Mouse (Mus musculus): Measurements from ENCODE around the gene Pex11g. TPM values are rescaled to one million over a fixed set of nuclear protein-coding genes. Genes with fewer than 3 reads are reported as not detected.
A peak's percentile ranks its signal among the peaks of the same experiment; 100 is the strongest.

The Pex11g gene
- polyA plus RNA-seq, 1 experiment from 2014 or later: 4.0 TPM

GRCm38 (mm10) chr8:3498583-3498982 is 31.1 kb upstream of the Pex11g start:
- no peak for ATAC-seq (ENCODE audit: low FRiP score)
- H3K36me3 ChIP-seq: peaks cover 39% of the 10 kb centered on the region
- WGBS: 97% methylated on average over 3 of the region's 3 CpGs

GRCm38 (mm10) chr8:3496428-3496748 is 28.9 kb upstream of the Pex11g start:
- H3K27me3 ChIP-seq (replicated peaks): no peaks in the 10 kb centered on the region
- H3K9ac ChIP-seq (replicated peaks): no peak overlapping the region
- no peaks in the 10 kb centered on the region for H3K9me3 ChIP-seq (replicated peaks)
- peaks cover 49% of the 10 kb centered on the region for H3K4me1 ChIP-seq
- H3K4me3 ChIP-seq (replicated peaks): no peak overlapping the region
- 94% methylated on average over 15 of the region's 15 CpGs for WGBS
- no peak overlapping the region for H3K4me2 ChIP-seq
- ATAC-seq (ENCODE audit: low FRiP score): no peak
- H3K27ac ChIP-seq (replicated peaks): no peak overlapping the region
- H3K36me3 ChIP-seq: peaks cover 39% of the 10 kb centered on the region

More at GRCm38 (mm10) chr8:3498583-3498982, 31.1 kb upstream of the Pex11g start:
- Histone ChIP-seq H3K4me1 (peaks cover 59% of the 10 kb centered on the region), H3K27ac (replicated peaks) (no peak overlapping the region), H3K9ac (replicated peaks) (no peak overlapping the region), H3K9me3 (replicated peaks) (no peaks in the 10 kb centered on the region), H3K27me3 (replicated peaks) (no peaks in the 10 kb centered on the region), H3K4me3 (replicated peaks) (no peak overlapping the region), H3K4me2 (no peak overlapping the region)

- Histone ChIP-seq H3K4me2 (no peak overlapping the region), H3K4me3 (replicated peaks) (no peak overlapping the region), H3K9ac (replicated peaks) (no peak overlapping the region), H3K36me3 (peaks cover 39% of the 10 kb centered on the region), H3K27me3 (replicated peaks) (no peaks in the 10 kb centered on the region), H3K4me1 (peaks cover 43% of the 10 kb centered on the region), H3K9me3 (replicated peaks) (no peaks in the 10 kb centered on the region), H3K27ac (replicated peaks) (no peak overlapping the region)
- WGBS: 97% methylated on average over 44 of the region's 44 CpGs
- no peak for ATAC-seq (ENCODE audit: low FRiP score)
These were observed 28.3 kb upstream of the Pex11g start for GRCm38 (mm10) chr8:3495578-3496427.

- Histone ChIP-seq H3K36me3 (peaks cover 39% of the 10 kb centered on the region), H3K9ac (replicated peaks) (peak overlapping the region; percentile 99), H3K27ac (replicated peaks) (peak overlapping the region; percentile 89), H3K9me3 (replicated peaks) (no peaks in the 10 kb centered on the region), H3K27me3 (replicated peaks) (no peaks in the 10 kb centered on the region), H3K4me1 (peaks cover 35% of the 10 kb centered on the region), H3K4me3 (replicated peaks) (peak overlapping the region; percentile 78), H3K4me2 (peak overlapping the region; percentile 65)
- no peak for ATAC-seq (ENCODE audit: low FRiP score)
- 39% methylated on average over 6 of the region's 6 CpGs for WGBS
These were observed 26.3 kb upstream of the Pex11g start for GRCm38 (mm10) chr8:3493845-3494208.

GRCm38 (mm10) chr8:3492901-3493844 is 25.7 kb upstream of the Pex11g start, which contains the start of gene Zfp358:
Zfp358 (plus strand) TSS chr8:3493138.
- H3K4me1 ChIP-seq: peaks cover 33% of the 10 kb centered on the region
- peak; percentile 91 for ATAC-seq (ENCODE audit: low FRiP score)
- no peaks in the 10 kb centered on the region for H3K27me3 ChIP-seq (replicated peaks)
- H3K4me2 ChIP-seq: peak within 1 kb of the TSS; percentile 65
- H3K9me3 ChIP-seq (replicated peaks): no peaks in the 10 kb centered on the region
- H3K27ac ChIP-seq (replicated peaks): peak within 1 kb of the TSS; percentile 89
- peak within 1 kb of the TSS; percentile 78 for H3K4me3 ChIP-seq (replicated peaks)
- H3K9ac ChIP-seq (replicated peaks): peak within 1 kb of the TSS; percentile 99
- H3K36me3 ChIP-seq: peaks cover 38% of the 10 kb centered on the region
- WGBS: under 1% methylated on average over 56 of the region's 64 CpGs

- no peaks in the 10 kb centered on the region for H3K4me1 ChIP-seq
- H3K27ac ChIP-seq (replicated peaks): no peak overlapping the region
- H3K27me3 ChIP-seq (replicated peaks): no peaks in the 10 kb centered on the region
- no peak overlapping the region for H3K4me2 ChIP-seq
- H3K36me3 ChIP-seq: no peaks in the 10 kb centered on the region
- no peak overlapping the region for H3K9ac ChIP-seq (replicated peaks)
- 0 out of 2 replicates have a peak, but pooled peaks have one; percentile 36 for ATAC-seq (ENCODE audit: low FRiP score)
- WGBS: 29% methylated on average over 5 of the region's 5 CpGs
- H3K9me3 ChIP-seq (replicated peaks): no peaks in the 10 kb centered on the region
- no peak overlapping the region for H3K4me3 ChIP-seq (replicated peaks)
These were observed 17.7 kb upstream of the Pex11g start for GRCm38 (mm10) chr8:3485192-3485591.

- H3K4me2 ChIP-seq: no peak overlapping the region
- no peak overlapping the region for H3K9ac ChIP-seq (replicated peaks)
- no peak overlapping the region for H3K4me3 ChIP-seq (replicated peaks)
- WGBS: 86% methylated on average over 7 of the region's 7 CpGs
- H3K27me3 ChIP-seq (replicated peaks): no peaks in the 10 kb centered on the region
- no peak for ATAC-seq (ENCODE audit: low FRiP score)
- H3K36me3 ChIP-seq: no peaks in the 10 kb centered on the region
- H3K27ac ChIP-seq (replicated peaks): no peak overlapping the region
- no peaks in the 10 kb centered on the region for H3K9me3 ChIP-seq (replicated peaks)
- no peaks in the 10 kb centered on the region for H3K4me1 ChIP-seq
These were observed 16.1 kb upstream of the Pex11g start for GRCm38 (mm10) chr8:3483546-3483945.

- 89% methylated on average over 22 of the region's 22 CpGs for WGBS
- Histone ChIP-seq H3K27ac (replicated peaks) (no peak overlapping the region), H3K4me3 (replicated peaks) (no peak overlapping the region), H3K27me3 (replicated peaks) (no peaks in the 10 kb centered on the region), H3K9me3 (replicated peaks) (no peaks in the 10 kb centered on the region), H3K36me3 (no peaks in the 10 kb centered on the region), H3K9ac (replicated peaks) (no peak overlapping the region), H3K4me2 (no peak overlapping the region), H3K4me1 (no peaks in the 10 kb centered on the region)
- no peak for ATAC-seq (ENCODE audit: low FRiP score)
These were observed 14.8 kb upstream of the Pex11g start for GRCm38 (mm10) chr8:3482240-3482740.

GRCm38 (mm10) chr8:3481605-3482004 is 14.1 kb upstream of the Pex11g start:
- H3K9me3 ChIP-seq (replicated peaks): no peaks in the 10 kb centered on the region
- ATAC-seq (ENCODE audit: low FRiP score): no peak
- H3K4me3 ChIP-seq (replicated peaks): no peak overlapping the region
- no peaks in the 10 kb centered on the region for H3K36me3 ChIP-seq
- no peaks in the 10 kb centered on the region for H3K27me3 ChIP-seq (replicated peaks)
- no peak overlapping the region for H3K9ac ChIP-seq (replicated peaks)
- no peak overlapping the region for H3K27ac ChIP-seq (replicated peaks)
- H3K4me2 ChIP-seq: no peak overlapping the region
- 66% methylated on average over 5 of the region's 5 CpGs for WGBS
- H3K4me1 ChIP-seq: no peaks in the 10 kb centered on the region

GRCm38 (mm10) chr8:3480221-3480785 is 12.8 kb upstream of the Pex11g start:
- WGBS: 73% methylated on average over 4 of the region's 4 CpGs
- no peak overlapping the region for H3K27ac ChIP-seq (replicated peaks)
- H3K9ac ChIP-seq (replicated peaks): no peak overlapping the region
- no peak for ATAC-seq (ENCODE audit: low FRiP score)
- H3K4me2 ChIP-seq: no peak overlapping the region
- no peak overlapping the region for H3K4me3 ChIP-seq (replicated peaks)
- no peaks in the 10 kb centered on the region for H3K27me3 ChIP-seq (replicated peaks)
- no peaks in the 10 kb centered on the region for H3K9me3 ChIP-seq (replicated peaks)
- peaks cover 7% of the 10 kb centered on the region; the same call in 1 of the 2 replicates for H3K4me1 ChIP-seq
- H3K36me3 ChIP-seq: no peaks in the 10 kb centered on the region

- peaks cover 7% of the 10 kb centered on the region; the same call in 1 of the 2 replicates for H3K4me1 ChIP-seq
- H3K4me3 ChIP-seq (replicated peaks): peak overlapping the region; percentile 36
- H3K27me3 ChIP-seq (replicated peaks): no peaks in the 10 kb centered on the region
- H3K4me2 ChIP-seq: peak overlapping the region; percentile 59
- ATAC-seq (ENCODE audit: low FRiP score): peak; percentile 67
- H3K9me3 ChIP-seq (replicated peaks): no peaks in the 10 kb centered on the region
- peak overlapping the region; percentile 47 for H3K9ac ChIP-seq (replicated peaks)
- H3K27ac ChIP-seq (replicated peaks): no peak overlapping the region
- H3K36me3 ChIP-seq: no peaks in the 10 kb centered on the region
- 23% methylated on average over 37 of the region's 37 CpGs for WGBS
These were observed 8.4 kb upstream of the Pex11g start for GRCm38 (mm10) chr8:3475715-3476429.

All from neural tube, embryonic 15.5 days (tissue).